Mouse (Mus musculus): ENCODE measurements at regions not wholly inside any gene's neighbourhood (a gene's known extent, or its start where the extent isn't known, plus 50 kb on each side); places are given as distances from the start of the nearest gene placed in this dataset.
"Not testable (repeated sequence)": the region's sequence is repeated elsewhere in the genome, so short reads cannot be mapped to it uniquely, and the experiment has no call there.

DNA sequence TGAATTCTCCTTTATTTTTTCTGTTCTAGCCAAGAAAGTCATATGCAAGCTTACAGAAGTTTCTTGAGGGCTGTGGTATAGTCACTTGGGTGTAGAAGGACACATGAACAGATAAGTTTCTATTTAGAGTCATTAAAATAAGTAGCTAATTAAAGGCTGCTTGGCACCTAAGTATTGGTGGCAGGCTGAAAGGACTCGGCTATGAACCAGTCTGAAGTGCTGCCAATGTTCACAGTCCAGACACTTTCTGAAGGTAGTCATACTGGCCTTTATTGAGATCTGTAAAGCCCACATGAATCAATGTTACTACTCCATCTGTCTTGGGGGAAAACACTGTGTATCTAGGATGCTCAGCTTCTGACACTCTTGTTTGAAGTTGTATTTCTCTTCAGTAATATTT lies 269.8 kb upstream of the Mpdz start:
- DNase-seq: no peak

DNA sequence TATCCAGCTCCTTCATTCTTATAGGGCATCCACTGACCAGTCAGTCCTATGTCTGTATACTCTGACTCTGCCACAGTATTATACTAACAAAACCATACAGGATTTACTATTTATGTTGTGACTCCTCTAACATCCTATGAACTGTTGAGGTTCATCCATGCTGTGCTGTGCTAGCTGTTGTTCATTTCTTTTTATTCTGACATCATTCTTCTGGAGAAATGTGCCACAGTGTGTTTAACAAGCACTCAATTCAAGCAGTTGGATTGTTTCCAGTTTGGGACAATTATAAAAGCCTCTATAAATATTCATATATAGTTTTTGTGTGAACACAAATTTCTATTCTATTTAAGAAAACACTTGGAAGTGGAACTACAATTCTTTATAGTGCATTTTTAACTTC lies 252.6 kb upstream of the Mpdz start:
- no peak for DNase-seq

DNA sequence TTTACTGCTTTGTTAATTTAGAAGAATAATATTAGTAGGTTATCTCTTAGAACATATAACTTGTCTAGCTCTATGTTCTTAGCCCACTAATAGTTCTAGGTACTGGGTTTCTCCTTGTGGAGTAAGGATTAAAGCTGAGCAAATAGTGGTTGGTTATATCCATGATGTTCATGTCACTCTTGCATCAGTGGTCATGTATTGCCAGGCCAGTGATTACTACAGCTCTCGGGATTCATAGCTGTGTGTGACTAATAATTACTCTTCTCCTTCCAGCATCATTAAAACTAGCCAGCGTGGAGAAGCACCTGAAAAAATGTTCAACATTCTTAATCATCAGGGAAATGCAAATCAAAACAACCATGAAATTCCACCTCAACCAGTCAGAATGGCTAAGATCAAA lies 234.6 kb upstream of the Mpdz start:
- no peak for DNase-seq

DNA sequence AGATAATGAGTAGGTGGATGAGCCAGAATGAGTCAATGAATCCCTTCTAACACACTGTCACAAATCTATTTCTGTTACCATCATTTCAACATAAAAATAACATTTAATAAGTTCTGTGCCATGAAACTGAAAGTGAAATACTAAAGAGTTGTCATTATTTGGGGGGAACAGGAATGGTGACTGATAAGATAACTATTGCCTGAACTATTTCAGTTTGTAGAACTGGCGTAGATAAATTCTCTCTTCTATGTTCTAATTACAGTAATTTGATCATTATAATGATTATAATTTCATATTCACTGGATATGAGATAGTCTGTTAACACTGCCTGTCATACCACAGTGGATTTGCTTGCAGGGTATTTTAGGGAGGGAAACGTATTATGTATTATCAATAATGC lies 232.3 kb upstream of the Mpdz start:
- no peak for DNase-seq

DNA sequence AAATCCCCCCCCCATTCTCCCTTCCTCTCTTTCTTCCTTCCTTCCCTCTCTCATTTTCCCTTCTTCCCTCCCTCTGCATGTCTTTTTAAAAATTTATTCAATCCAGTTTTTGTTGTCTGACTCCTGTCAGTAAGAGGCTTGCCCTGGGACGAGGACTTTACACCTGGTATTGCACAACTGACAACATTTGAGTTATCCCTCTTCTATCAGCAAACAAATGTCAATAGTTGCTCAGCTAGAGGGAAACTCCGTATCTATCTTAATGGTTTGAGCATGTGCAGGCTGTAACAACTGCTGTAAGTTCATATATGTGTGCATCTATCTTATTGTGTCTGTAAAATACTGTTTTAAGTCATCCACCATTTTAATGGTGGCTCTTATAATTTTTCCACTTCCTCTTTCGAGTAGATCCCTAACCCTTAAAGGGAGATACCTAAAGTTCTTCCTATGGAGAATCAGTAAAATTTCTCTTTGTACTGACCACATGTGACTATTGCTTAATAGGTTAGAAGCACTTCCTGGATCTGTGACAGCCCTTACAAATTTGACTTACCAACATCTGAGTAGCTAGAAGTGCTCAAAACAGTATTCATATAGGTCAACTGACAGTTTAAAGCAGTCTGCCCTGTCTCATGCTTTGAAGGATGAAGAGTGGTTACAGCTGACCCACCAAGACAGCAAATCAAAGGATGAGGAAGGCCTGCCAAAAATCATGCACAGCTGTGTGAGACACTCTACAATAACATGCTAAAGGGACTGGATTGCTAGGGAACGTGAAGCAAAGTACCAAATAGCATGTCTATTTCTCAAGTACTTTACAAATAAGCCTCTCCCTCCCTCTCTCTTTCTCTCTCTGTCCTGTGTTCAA lies 231.0 kb upstream of the Mpdz start:
- DNase-seq: no peak

DNA sequence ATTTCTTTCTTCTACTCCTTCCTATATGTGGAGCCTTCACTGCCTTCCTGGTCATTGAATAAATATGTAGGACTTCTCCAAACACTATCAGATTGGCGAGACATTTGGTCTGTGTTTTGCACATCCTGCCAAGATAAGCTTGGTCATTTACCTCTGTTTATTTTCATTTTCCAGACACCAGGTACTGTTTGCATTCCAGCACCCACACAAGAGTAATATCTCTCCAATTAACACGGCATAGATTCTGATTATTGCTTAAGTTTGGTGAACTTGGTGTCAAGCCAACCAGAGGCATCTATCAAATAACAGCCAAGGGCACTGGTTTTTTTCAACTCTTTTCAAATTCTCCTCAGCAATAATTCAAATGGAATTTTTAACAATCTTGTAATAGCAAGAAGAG lies 229.4 kb upstream of the Mpdz start:
- no peak for DNase-seq

DNA sequence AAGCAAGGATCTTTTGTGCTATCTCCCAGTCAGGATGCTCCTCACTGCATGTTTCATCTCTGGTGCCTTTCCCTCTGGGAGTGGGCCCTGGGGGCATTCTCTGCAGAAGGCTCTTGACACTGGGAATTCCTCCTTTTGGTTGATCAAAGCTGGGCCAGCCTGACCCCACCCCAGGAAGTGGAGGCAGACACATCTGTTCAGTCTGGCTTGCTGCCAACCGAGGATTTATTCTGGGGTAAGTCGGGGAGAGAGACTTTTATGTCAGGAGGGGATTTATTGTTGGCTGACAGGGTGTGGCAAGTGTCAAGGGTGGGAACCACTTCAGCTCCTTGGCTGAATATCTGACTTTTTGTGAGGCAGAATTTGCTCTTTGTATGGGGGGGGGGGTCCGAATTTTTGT lies 226.6 kb upstream of the Mpdz start:
- DNase-seq: no peak

DNA sequence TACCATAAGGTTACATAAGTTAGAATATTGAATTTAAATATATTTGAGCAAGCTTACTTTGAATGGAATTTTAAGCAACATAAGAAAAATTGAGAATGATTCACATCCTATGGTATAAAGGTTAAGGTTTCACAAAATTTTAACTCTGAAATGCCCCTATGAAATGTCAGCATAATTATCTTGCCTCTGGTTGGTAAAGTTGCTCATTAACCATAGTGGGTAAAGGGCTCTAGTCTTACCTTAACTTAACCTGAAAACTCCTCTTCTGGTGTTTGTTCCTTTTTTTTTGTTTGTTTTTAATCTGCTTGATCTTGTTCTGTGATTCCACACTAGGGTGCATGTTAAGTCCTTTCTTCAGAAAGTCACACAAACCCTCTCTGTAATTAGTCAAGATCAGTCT lies 218.5 kb upstream of the Mpdz start:
- no peak for DNase-seq

DNA sequence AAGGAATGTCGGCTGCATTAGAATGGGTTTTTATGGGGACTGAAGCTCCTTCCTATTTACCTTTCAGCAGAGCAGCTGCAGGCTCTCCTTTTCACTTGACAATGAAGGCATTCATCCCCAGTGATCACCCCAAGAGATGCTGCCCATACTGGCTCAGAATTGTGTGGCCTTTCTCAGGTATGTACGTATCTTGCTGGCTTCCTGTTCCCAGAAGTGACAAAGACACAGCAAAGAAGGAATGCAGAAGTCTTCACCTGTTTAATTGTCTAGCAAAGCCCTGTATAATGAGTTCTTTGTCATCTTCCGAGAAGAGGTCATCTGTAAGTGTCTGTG lies 185.8 kb upstream of the Mpdz start:
- DNase-seq: no peak

DNA sequence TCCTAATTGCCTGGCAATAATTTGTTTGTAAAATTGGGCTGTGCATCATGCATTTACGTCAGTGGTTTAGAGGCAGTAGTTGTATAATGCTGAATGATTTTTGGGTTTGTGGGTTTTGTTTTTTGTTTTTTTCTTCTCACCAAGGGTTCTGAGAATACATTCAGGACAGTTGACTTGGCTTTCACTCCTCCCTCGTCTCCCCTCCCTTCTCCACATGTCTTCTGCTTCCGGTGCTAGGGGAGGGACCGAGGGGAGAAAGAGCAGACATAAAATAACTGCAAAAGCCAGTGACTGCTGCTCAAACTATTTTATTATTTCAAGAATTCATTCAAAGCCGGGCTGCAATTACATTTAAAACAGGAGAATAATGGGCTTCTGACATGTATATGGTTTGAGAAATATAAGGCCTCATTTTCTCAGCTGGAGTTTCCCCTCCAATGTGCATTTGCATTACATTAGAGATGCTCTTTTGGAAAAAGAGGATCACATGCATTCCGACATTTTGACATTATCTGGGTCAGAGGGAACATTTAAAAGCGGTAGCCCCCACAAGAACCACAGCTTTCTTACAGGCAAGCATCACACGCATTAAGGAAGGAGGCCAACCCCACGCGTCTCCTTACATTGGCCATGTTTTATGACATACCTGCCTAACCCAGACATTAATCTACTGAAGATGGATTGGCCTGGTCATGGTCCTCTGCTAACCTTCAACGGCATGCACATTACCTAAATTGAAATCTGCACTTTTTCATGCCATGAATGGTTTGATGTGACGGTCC lies 185.3 kb upstream of the Mpdz start:
- no peak for DNase-seq

DNA sequence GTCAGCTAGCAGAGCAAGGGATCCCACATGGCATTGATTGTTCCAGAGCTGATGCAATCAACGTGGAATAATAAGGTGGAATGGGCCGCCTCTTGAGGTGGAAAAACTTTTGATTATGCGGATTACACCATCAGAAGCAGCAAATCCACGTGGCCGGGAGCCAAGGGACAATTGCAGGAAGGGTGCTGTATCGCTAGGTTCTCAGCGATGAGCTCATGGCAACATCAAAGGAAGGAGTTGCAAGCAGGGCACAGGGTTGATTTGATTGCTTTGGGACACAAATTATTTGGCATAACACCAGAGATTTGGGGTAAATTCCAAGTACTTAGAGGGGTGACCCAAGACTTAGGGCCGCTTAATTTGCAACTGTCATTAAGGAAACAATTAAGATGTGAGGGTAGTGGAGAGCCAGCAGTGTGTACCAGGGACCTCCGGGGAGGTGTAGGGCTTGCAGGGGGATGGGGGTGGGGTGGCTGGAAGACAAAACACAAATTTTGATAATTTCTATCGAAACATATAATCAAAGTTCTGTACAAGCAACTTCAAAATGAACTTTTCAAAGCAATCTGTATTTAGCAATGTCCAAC lies 182.8 kb upstream of the Mpdz start:
- no peak for DNase-seq

DNA sequence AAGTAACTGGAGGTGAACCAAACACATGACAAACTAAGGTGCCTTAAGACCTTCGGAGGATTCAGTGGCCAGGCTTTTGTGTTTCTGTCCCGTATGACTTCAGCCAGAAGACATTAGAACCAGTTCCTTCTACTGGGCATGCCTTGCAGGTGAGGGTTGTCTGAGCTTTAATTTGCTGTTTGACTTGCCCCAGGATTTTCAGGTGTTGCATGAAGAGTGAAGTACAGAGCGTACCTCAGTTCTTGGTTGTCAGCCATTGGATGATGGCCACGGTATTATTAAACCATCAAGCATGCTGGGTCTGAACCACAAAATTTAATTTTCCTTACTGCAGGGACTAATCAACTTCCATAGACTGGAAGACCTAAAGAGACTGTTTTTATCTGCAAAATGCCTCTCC lies 181.5 kb upstream of the Mpdz start:
- no peak for DNase-seq

DNA sequence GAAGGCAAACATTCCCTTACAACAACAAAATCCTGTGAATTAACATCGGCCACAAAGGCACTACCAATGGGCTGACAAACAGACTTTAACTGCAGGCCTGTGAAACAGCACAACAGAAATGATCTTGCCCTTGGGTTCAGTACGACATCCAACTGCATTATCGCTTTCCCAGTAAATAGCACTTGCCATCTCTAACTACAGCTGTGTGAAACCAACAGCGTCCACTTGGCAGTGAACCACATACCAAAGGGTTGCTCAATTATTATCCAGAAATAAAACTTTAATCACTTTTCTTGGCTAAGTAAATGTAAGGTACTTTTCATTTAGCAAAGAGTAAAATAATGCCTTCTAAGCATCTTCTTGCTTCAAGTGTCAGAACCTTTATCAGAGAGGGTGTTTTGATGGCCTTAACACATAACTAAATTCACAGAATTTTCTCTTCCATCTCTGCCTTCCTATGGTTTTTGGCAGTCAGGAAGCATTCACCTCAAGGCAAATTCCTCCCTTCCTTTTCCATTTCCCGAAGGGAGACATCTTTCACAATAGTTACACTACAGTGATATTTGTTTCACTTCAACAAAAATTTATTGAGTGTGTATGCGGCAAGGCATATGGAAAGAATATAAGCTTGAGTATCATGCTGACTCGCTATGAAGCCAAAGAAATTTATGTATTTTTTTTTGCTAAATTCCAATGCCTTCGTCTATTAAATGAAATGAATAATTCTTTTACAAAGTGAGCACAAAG lies 178.9 kb upstream of the Mpdz start:
- DNase-seq: no peak

DNA sequence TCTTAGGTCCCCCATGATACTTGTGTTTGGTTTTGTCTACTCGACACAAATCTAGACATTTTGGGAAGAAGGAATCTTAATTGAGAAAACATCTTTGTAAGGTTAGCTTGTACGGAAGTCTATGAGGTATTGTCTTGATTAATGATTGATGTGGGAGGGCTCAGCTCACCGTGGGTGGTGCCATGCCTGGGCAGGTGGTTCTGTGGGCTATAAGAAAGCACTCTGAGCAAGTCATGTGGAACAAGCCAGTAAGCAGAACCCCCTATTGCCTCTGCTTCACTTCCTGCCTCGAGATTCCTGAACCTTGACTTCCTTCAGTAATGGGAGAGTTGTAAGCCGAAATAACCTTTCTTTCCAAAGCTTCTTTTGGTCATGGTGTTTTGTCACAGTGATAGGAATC lies 174.6 kb upstream of the Mpdz start:
- no peak for DNase-seq

DNA sequence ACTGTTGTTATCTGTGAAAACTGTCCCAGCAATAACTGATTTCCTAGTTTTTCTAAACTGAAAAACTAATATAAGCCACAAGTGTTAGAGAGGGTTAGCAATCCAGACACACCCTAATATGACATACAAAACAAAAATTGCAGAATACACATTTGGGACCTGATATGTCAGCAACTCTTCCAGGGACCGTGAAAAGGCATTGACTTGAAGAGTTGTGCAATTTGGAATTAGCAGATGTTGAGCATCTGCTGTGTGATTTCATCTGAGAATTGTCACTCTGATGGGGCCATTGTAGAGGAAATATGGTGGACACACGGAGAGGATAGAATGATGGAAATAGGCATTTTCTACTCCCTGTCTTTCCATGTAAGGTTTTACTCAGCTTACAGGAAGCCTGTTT lies 168.6 kb upstream of the Mpdz start:
- no peak for DNase-seq

DNA sequence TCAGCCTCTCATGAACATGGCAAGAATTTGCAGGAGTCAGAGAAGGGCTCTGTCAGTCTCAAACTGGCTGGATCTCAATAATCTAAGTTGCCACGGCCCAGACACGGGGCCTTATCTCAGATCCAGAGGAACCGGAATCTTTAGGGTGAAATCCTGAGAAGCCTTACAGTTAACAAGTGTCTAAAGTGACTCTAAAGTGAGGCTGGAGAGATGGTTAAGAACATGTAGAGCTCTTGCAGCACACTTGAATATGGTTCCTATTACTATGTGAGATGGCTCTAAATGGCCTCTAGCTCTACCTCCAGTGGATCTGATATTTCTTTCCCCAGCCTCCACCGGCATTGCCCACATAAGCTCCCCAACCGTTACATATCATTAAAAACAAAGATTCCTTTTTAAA lies 157.8 kb upstream of the Mpdz start:
- DNase-seq: no peak

DNA sequence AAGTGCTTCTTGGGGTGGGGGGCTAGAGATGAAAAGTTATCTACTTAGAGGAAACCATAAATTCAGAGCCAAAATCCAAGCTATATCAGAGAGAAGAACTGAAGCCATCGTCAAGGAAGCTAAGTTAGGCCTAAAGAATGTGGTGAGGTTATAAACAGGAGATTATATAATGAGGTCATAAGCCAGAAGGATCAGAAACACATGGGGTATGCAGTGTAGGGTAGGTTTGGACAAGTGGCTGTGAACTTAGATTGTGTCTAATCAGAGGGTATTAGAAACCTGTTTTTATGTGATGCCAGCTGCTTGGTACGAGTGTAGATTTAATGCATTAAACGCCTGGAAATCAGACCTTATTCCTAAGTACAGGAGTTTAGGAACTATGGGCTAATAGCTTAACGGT lies 154.8 kb upstream of the Mpdz start:
- no peak for DNase-seq

DNA sequence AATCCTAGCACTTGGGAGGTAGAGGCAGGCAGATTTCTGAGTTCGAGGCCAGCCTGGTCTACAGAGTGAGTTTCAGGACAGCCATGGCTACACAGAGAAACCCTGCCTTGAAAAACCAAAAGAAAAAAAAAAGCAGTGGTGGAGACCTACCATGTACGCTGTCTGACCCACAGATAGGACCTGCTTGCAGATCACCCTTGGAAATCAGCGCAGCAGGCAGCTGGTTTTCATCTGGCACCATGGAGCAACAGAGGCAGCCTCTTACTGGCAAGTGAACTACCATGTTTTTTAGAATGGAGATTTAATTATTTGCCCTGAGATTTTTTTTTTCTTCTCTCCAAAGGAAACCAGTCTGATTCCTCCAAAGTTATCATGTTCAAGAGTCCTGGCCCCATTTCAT lies 150.8 kb upstream of the Mpdz start:
- DNase-seq: not testable (repeated sequence)

DNA sequence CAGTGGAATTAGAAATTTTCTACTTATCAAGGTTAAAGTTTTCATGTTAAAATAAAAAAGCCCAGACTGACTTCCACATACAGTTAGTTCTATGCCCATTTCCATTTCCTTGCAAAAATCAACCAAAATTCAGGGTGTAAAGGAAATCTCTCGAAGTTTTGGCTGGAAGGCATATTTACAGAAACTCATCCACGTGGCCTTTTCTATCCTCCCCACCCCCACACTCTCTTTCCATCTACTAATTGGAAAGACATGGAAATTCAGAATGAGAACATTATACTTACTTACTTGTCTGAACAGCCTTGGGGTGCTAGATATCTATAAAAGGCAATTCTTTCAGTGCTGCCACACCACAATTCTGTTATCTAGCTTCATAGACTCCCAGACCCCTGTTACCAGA lies 139.9 kb upstream of the Mpdz start:
- DNase-seq: no peak

DNA sequence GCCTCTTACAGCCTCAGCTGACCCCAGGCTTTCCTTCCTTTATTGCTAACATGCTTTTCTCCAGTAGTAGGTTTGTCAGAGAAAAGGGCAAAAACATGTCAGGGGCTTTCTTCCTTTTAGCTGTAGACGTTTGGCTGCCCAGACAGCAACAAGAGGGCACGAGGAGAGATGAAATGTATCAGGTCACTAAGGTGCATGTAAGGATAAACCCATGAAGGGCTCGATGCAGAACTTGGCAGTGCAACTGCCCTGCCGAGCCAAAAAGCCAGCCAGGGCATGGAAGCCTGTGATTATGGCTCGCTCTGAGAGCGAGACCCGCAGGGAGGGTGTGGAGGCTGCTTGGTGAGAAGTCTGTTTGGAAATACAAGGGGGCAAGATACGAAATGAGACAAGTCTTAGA lies 137.9 kb upstream of the Mpdz start:
- DNase-seq: no peak

DNA sequence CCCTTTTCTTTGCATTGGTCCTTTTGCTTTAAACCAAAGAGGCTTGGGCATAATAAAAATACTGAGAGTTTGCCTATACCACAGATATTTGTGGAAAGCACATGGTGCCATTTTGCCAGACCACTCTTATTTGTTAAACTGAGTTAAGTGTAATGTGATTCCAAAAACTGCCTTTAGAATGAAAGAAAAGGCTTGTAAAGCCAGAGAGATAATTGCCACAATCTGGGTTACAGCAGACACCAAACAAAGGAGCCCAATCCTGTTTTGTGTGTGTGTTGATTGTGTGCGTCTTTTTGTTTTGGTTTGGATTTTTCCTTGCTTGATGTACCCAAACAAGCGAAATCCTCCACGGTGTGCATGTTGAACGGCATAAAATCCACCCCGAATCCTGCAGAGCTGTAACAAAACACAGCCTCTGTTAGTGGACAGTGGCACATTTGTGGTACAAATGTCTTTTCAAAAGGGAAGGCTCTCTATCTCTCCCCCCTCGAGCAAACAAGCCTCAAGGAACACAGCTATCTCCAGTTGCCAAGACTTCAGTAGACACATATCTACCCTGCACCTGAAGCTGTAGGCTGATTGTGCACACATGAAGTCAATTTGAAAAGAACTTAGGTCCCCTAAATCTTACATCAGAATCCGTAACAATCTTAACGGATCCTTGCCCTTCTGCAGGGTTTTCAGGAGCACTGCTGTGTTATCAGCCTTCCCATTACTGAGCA lies 136.9 kb upstream of the Mpdz start:
- DNase-seq: no peak

DNA sequence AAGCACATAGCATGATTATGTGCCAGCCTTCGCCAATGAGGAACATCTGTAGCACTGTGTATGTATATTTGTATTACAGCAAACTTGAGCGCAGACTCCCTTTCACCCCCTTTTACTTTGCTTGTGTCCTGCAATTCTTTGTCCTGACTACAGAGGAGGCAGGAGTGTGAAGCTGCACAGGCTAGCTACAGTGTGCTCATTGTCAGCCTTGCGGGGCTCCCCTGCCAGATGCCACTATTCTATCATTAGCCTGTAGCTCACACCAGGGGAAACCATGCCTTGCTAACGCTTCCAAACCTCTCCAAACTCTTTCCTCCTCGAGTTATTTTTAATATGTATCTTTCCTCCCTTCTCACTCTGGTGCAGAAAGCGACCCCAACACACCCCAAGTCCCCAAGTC lies 136.4 kb upstream of the Mpdz start:
- no peak for DNase-seq

DNA sequence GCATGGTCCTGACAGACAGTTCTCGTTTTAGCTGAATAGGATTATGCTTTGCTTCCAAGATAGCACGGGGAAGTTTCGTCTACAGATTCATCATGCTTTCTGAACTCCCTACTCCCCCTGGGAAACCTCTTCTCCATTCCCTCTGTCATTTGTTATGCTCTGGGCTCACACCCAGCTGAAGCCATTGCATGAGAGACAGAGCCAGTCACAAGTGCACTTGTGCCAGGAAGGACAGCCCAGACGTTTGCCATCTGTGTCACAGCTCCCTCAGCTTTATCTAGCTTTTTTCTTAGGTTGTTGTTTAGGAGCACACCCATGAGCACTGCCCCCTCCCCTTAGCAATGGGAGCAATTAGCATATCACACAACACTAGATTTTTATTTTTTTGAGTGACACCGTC lies 131.2 kb upstream of the Mpdz start:
- no peak for DNase-seq

Measured in right cerebral cortex, postnatal 25 days (tissue).